Mouse (Mus musculus) midbrain, embryonic 16.5 days (tissue): ENCODE data around the gene Calm3. TPM values are rescaled to one million over a fixed set of nuclear protein-coding genes. Genes with fewer than 3 reads are reported as not detected.

ENCODE experiments used
- ATAC-seq: fragments of 200-750 bp; cut with Nextera tagmentation; 2 replicates; pipeline ENCODE4 v1.8.0; 2017; ENCODE audit warnings: moderate TSS enrichment
- H3K27ac ChIP-seq: fragments of 300-500 bp; sonication (generic); 2 replicates; pipeline ENCODE4 v1.5.1; 2014; ENCODE audit warnings: mild to moderate bottlenecking, low read length, mixed read lengths
- H3K27me3 ChIP-seq: fragments of 300-500 bp; sonication (generic); 2 replicates; pipeline ENCODE4 v1.6.1; 2014; ENCODE audit warnings: low read depth, low read length, mixed read lengths; ENCODE audit not compliant: control insufficient read depth, insufficient read depth
- H3K36me3 ChIP-seq: fragments of 300-500 bp; sonication (generic); 2 replicates; pipeline ENCODE4 v1.6.1; 2014; ENCODE audit warnings: mild to moderate bottlenecking, low read length, moderate library complexity, mixed read lengths; ENCODE audit not compliant: control insufficient read depth, insufficient read depth
- H3K4me1 ChIP-seq: fragments of 300-500 bp; sonication (generic); 2 replicates; pipeline ENCODE4 v1.6.1; 2014; ENCODE audit warnings: mild to moderate bottlenecking, low read length, mixed read lengths; ENCODE audit not compliant: control insufficient read depth, insufficient read depth
- H3K4me2 ChIP-seq: fragments of 300-500 bp; sonication (generic); 2 replicates; pipeline ENCODE4 v1.6.1; 2014; ENCODE audit warnings: mild to moderate bottlenecking, low read length, mixed read lengths
- H3K4me3 ChIP-seq: fragments of 300-500 bp; sonication (generic); 2 replicates; pipeline ENCODE4 v1.5.1; 2014; ENCODE audit warnings: low read depth, mild to moderate bottlenecking, low read length, moderate library complexity, mixed read lengths
- H3K9ac ChIP-seq: fragments of 300-500 bp; sonication (generic); 2 replicates; pipeline ENCODE4 v1.6.1; 2014; ENCODE audit warnings: low read depth, low read length, mixed read lengths
- H3K9me3 ChIP-seq: fragments of 300-500 bp; sonication (generic); replicated peaks from 2 replicates; pipeline ENCODE4 v1.6.1; 2014; ENCODE audit warnings: mild to moderate bottlenecking, low read length, mixed read lengths; ENCODE audit not compliant: control insufficient read depth, poor library complexity, severe bottlenecking
- WGBS: fragments of 180-500 bp; shearing (Covaris S2); extraction: QIAGEN DNeasy Blood & Tissue Kit; methylation state at CpG from one replicate; pipeline ENCODE4 v1.1.7; 2014; 5-methylcytosine and 5-hydroxymethylcytosine counted together
- polyA plus RNA-seq: library from polyadenylated mRNA; unstranded; fragments of >200 nt; fragmentation: Nextera tagmentation; extraction: Ambion mirVana; gene quantifications from 2 replicates; pipeline ENCODE4 v1.2.1, GENCODE M21; 2015

Gene Calm3
- polyA plus RNA-seq, 1 experiment from 2014 or later, result 443 TPM

DNA sequence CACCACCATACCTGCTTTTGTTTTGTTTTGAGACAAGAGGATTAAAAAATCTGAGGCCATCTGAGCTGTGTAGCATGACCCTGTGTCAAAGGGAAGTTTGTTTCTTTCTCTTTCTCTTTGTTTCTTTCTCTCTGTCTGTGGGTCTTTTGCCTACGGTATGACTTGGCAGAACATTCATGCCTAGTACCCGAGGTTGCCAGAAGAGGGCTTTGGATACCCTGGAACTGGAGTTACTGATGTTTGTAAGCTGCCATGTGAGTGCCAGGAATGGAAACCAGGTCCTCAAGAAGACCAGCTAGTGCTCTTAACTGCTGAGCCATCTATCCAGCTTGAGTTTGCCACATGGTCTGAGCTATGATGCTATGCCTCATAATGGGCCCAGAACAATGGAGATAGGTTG lies 4.4 kb upstream of the Calm3 start:
- Histone ChIP-seq H3K4me3 (no peak overlapping the region), H3K9me3 (no peaks in the 10 kb centered on the region), H3K4me1 (peaks cover 14% of the 10 kb centered on the region), H3K9ac (no peak overlapping the region), H3K4me2 (no peak overlapping the region), H3K36me3 (no peaks in the 10 kb centered on the region), H3K27me3 (no peaks in the 10 kb centered on the region), H3K27ac (no peak overlapping the region)
- 34% methylated on average over 2 of the region's 2 CpGs for WGBS
- no peak for ATAC-seq

DNA sequence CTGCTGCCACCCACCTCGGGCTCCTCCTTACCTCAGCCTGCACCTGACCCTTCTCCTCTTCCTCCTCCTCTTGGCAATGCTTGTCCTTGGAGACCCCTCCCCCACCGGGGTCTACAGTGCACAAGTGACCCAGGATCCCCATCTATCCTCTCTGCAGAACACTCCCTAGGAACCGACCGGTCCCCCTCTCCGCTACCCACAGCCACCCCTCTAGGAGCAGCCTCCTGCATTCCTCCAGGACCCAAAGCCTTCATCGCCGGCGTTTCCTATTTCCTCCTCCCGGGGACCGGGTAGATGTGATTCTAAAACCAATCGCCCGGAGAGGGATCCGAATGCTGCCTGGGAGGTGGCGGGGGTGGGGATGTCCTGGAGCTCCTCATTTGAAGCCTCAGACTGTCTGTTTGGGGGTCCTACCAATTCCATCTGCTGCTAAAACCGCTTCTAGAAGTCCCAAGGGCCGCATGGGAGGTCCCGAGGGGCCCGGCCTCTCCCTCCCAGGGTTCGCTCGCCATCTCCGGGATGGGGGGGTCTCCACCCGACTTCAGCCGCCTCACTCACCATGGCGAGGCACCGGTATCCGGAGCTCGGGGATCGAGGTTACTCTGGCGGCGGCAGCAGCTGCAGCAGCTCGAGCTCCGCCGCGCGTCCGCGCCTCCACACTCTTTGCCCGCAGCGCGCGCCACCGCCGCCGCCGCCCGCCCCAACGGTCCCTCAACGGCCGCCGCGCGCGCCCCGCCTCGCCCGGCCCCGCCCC lies 454 bp downstream of the Calm3 start:
- Histone ChIP-seq H3K36me3 (peaks cover 10% of the 10 kb centered on the region; the same call in 1 of the 2 replicates), H3K4me3 (peak overlapping the region; percentile 74), H3K27ac (peak overlapping the region; percentile 96), H3K27me3 (no peaks in the 10 kb centered on the region), H3K4me2 (peak overlapping the region; percentile 79), H3K4me1 (peaks cover 32% of the 10 kb centered on the region), H3K9me3 (no peaks in the 10 kb centered on the region), H3K9ac (peak overlapping the region; percentile 90)
- 0% methylated on average over 55 of the region's 57 CpGs for WGBS
- peak; percentile 8 for ATAC-seq

DNA sequence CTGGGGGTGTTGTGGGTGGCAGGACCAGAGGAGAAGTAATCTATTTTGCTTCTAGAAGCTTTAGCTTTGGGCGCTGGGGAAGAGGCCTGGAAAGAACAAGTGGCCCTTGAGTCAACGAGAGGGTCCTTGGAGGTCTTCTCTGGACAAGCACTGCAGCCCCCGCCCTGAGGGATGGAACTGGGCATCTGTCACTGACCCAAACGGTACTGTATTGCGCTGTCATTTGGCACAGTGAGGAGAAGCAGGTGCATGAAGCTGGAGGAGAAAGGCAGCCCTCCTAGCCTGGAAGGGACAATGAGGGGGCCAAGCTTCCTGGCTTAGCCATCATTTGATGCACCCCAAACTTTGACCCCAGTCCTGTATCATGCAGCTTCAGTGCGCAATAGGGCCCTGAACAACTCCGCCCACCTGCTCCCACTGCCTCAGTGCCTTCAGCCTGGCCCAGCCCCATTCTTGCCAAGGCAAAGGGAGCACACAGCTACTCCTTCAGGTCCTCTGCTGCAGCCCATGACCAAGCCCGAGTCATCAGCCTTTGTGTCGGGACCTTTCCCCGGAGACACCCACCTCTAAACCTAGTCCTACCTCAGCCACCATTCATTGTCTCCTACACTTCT lies 1.4 kb downstream of the Calm3 start:
- Histone ChIP-seq H3K27me3 (no peaks in the 10 kb centered on the region), H3K4me3 (peak overlapping the region; percentile 74), H3K9ac (peak overlapping the region; percentile 90), H3K4me2 (peak overlapping the region; percentile 79), H3K36me3 (peaks cover 19% of the 10 kb centered on the region; the same call in 1 of the 2 replicates), H3K9me3 (no peaks in the 10 kb centered on the region), H3K4me1 (peaks cover 32% of the 10 kb centered on the region), H3K27ac (peak overlapping the region; percentile 96)
- WGBS, result 33% methylated on average over 10 of the region's 10 CpGs
- ATAC-seq, result no peak

DNA sequence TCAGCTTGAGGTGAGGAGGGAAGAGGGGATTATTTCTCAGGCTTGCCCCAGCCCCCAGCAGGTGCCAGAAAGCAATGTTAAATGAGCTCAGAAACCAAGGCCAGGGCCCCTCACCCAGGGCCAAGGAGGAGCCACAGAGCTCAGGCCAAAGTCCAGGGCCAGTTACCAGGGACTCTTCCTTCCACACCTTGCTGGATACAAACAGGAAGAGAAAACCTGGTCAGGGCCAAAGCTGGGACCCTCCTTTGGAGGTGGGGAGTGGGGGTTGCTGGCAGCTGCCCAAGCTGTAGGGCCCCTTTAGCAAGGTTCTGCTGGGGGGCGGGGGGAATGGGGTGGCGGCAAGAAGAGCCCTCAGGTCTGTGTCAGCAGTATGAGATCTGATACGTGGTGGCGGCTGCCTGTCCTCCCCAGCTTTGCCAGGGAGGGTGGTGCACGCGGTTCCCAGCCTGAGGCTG lies 2.0 kb downstream of the Calm3 start:
- Histone ChIP-seq H3K4me2 (peak overlapping the region; percentile 79), H3K9ac (peak overlapping the region; percentile 90), H3K9me3 (no peaks in the 10 kb centered on the region), H3K4me1 (peaks cover 32% of the 10 kb centered on the region), H3K36me3 (peaks cover 23% of the 10 kb centered on the region; the same call in 1 of the 2 replicates), H3K4me3 (peak overlapping the region; percentile 74), H3K27ac (peak overlapping the region; percentile 96), H3K27me3 (no peaks in the 10 kb centered on the region)
- ATAC-seq, result no peak
- 24% methylated on average over 6 of the region's 6 CpGs for WGBS

DNA sequence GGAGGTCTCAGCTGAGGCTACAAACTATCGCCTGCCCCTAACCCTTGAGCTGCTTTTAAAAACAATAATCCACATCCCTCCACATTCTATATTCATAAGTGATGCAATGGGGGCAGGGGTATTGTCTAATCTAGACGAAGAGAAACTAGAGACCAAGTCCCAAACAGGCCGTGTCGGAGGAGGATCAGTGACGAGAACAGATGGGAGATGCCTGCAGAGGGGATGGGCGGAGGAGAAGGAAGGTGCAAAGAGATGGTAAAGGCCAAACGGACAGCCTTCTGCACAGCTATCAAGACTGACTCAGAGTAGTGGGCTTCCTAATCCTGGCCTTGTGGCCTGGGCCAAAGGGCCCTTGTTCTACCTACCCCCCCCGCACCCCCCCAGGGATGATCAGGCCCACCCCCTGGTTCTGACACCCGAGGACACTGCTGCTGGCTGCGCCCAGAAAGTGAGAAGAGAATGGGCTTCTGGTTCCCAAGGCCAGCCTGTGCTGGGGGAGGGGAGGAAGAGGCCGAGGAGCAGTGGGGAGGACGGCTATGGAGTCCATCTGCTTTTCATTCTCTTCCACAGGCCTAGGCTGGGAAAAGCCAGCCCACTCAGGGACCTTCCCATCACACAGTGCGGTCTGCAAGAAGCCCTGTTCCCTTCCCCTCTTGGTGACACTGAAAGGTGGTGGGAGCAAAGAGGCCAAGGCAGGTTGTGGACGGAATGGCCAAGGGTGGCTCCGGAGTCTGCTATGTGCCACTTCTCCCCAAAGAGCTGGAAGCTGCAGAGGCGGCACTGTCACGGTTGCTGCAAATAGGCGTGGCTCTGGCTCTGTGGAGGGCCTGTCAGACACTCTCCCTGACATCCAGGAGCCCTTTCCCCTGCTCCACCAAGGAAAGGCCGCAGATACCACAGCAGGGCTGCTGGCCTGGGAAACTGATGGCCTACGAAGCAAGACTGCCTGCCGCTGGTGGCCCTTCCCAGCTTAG lies 2.8 kb downstream of the Calm3 start:
- H3K36me3 ChIP-seq, result peaks cover 30% of the 10 kb centered on the region; the same call in 1 of the 2 replicates
- peak overlapping the region; percentile 90 for H3K9ac ChIP-seq
- peak overlapping the region; percentile 96 for H3K27ac ChIP-seq
- peak overlapping the region; percentile 79 for H3K4me2 ChIP-seq
- 28% methylated on average over 20 of the region's 21 CpGs for WGBS
- H3K27me3 ChIP-seq, result no peaks in the 10 kb centered on the region
- no peak for ATAC-seq
- no peaks in the 10 kb centered on the region for H3K9me3 ChIP-seq
- H3K4me3 ChIP-seq, result peak overlapping the region; percentile 74
- H3K4me1 ChIP-seq, result peaks cover 32% of the 10 kb centered on the region

DNA sequence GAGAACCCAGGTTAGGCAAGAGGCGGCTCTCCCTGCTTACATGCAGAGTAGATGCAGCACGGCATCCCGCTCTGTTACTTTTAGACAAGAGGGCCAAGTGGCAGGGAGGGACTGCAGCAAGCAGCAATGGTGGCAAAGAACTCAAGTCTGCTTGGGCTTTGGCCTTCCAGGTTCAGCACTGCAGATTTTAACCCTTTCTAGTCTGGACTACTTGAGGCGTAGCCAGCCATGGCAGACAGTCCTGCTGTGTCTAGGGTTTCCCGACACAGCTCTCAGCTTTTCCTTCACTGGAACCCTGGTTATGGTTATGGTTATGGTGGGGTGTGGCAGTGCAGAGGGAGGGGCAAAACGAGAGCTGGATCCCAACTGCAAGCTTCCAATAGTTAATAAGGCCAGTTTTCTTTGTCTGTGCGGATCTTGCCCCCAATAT lies 3.7 kb downstream of the Calm3 start:
- peak overlapping the region; percentile 2 for H3K4me3 ChIP-seq
- H3K9ac ChIP-seq, result peak overlapping the region; percentile 51; the same call in 1 of the 2 replicates
- peak overlapping the region; percentile 79 for H3K4me2 ChIP-seq
- no peak for ATAC-seq
- H3K36me3 ChIP-seq, result peaks cover 38% of the 10 kb centered on the region; the same call in 1 of the 2 replicates
- 81% methylated on average over 7 of the region's 7 CpGs for WGBS
- no peaks in the 10 kb centered on the region for H3K9me3 ChIP-seq
- H3K27me3 ChIP-seq, result no peaks in the 10 kb centered on the region
- H3K4me1 ChIP-seq, result peaks cover 32% of the 10 kb centered on the region
- H3K27ac ChIP-seq, result no peak overlapping the region

DNA sequence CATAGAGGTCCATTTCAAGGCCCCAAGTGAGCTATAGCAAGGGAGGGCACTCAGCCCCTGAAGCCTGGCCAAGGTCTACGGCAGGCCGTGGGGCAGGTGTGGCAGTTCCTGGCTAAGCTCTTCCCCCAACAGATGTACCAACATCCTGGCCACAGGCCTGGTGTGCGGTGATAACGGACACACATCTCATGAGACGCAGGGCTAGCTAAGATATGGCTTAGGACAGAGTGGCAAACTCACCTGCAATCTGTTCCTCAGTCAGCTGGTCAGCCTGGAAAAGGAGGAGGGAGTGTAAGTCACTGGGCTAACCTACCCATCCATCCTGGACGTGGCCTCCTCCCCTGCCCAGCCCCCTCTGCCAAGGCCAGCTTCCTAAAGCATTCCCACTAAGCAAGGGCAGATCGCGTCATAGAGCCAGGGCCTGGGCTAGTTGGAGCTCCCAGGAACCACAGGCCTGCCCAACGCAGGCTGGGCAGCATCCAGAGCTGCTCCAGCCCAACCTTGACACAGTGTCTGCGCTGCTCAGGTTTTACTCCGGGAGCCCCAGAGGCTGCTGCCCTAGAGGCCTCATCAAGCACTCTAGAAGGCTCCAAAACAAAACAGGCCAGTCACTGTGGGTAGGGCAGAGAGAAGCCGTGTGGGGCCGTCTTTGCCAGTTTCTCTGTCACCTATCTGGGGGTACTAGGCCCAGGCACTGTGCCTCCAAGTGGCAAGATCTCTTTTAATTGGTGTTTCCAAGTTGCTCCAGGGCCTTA lies 4.3 kb downstream of the Calm3 start:
- Histone ChIP-seq H3K4me1 (peaks cover 32% of the 10 kb centered on the region), H3K4me2 (peak overlapping the region; percentile 79), H3K27ac (no peak overlapping the region; the same call in 1 of the 2 replicates), H3K36me3 (peaks cover 44% of the 10 kb centered on the region), H3K27me3 (no peaks in the 10 kb centered on the region), H3K4me3 (peak overlapping the region; percentile 2), H3K9me3 (no peaks in the 10 kb centered on the region), H3K9ac (peak overlapping the region; percentile 51)
- no peak for ATAC-seq
- 82% methylated on average over 13 of the region's 13 CpGs for WGBS

DNA sequence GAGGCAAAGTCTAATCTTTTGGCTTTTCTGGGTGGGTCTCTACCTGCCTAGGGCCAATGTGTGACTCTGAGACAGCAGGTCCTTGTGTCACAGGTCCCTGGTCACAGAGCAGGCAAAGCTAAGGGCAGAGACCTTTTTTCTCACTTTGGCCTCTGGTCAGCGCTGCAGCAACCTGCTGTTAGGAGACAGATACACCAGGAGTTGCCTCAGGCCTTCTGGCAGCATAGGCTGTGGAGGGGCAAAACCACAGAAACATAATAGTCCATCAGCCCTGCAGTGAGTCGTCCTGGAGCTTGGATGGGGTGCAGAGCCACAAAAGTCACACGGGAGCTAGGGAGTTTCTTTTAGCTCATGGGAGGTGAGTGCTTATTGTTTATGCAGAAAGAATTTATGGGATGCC lies 5.2 kb downstream of the Calm3 start:
- Histone ChIP-seq H3K4me2 (no peak overlapping the region), H3K27me3 (no peaks in the 10 kb centered on the region), H3K36me3 (peaks cover 50% of the 10 kb centered on the region), H3K4me3 (no peak overlapping the region), H3K4me1 (peaks cover 32% of the 10 kb centered on the region), H3K9me3 (no peaks in the 10 kb centered on the region), H3K9ac (no peak overlapping the region), H3K27ac (no peak overlapping the region; the same call in 1 of the 2 replicates)
- ATAC-seq, result no peak
- WGBS, result 76% methylated on average over 3 of the region's 3 CpGs
